Mouse (Mus musculus) MEL (cell line): ENCODE data around the gene Trim2. TPM values are rescaled to one million over a fixed set of nuclear protein-coding genes. Genes with fewer than 3 reads are reported as not detected.

ENCODE experiments used
- DNase-seq: peaks from one replicate; pipeline ENCODE4 v3.0.0; 2011; ENCODE audit warnings: low read depth, low spot score
- H3K27ac ChIP-seq: 2 replicates; pipeline ENCODE4 v1.5.1; 2012; ENCODE audit warnings: low read depth, mild to moderate bottlenecking, control low read depth, low read length, moderate library complexity; ENCODE audit not compliant: control insufficient read depth
- H3K27me3 ChIP-seq, 2 experiments: fragments of 150-350 bp in 1 of 2; sonication (generic) in 1 of 2; 2 replicates each; pipeline ENCODE4 v1.6.1; 2012; ENCODE audit warnings: low read length in 2 of 2, mild to moderate bottlenecking in 2 of 2, improper control_type of control experiment in 1 of 2, moderate library complexity in 1 of 2; ENCODE audit not compliant: insufficient read depth in 2 of 2, control insufficient read depth in 1 of 2
- H3K36me3 ChIP-seq, 2 experiments: 2 replicates each; pipeline ENCODE4 v1.6.1; 2012 to 2014; ENCODE audit warnings: low read length in 2 of 2, improper control_type of control experiment in 1 of 2, inconsistent platforms in 1 of 2, mild to moderate bottlenecking in 1 of 2; ENCODE audit not compliant: insufficient read depth in 2 of 2, control insufficient read depth in 1 of 2
- H3K4me1 ChIP-seq, 2 experiments: fragments of 150-350 bp in 1 of 2; sonication (generic) in 1 of 2; 2 replicates each; pipeline ENCODE4 v1.6.1; 2012; ENCODE audit warnings: low read length in 2 of 2, improper control_type of control experiment in 1 of 2, mild to moderate bottlenecking in 1 of 2; ENCODE audit not compliant: insufficient read depth in 2 of 2, control insufficient read depth in 1 of 2
- H3K4me3 ChIP-seq, 2 experiments: fragments of 150-350 bp in 1 of 2; sonication (generic) in 1 of 2; 2 replicates each; pipeline ENCODE4 v1.5.1; 2012; ENCODE audit warnings: low read depth in 2 of 2, low read length in 2 of 2, mild to moderate bottlenecking in 2 of 2, moderate library complexity in 2 of 2, control low read depth in 1 of 2, improper control_type of control experiment in 1 of 2; ENCODE audit not compliant: control insufficient read depth in 1 of 2, insufficient read depth in 1 of 2
- H3K79me2 ChIP-seq: 2 replicates; pipeline ENCODE4 v1.6.1; 2012; ENCODE audit warnings: mild to moderate bottlenecking, low read length, moderate library complexity; ENCODE audit not compliant: control insufficient read depth, poor library complexity, insufficient read depth
- H3K9ac ChIP-seq: 2 replicates; pipeline ENCODE4 v1.6.1; 2012; ENCODE audit warnings: low read depth, mild to moderate bottlenecking, control low read depth, low read length, moderate library complexity; ENCODE audit not compliant: control insufficient read depth, poor library complexity, severe bottlenecking
- H3K9me3 ChIP-seq: fragments of 150-350 bp; sonication (generic); replicated peaks from 2 replicates; pipeline ENCODE4 v1.6.1; 2012; ENCODE audit warnings: mild to moderate bottlenecking, low read length, improper control_type of control experiment, moderate library complexity; ENCODE audit not compliant: insufficient read depth
- CHD1 ChIP-seq: IDR thresholded peaks from 2 replicates; pipeline ENCODE4 v1.6.1; 2012; ENCODE audit warnings: low read depth, mild to moderate bottlenecking, inconsistent platforms, low read length, improper control_type of control experiment
- E2F4 ChIP-seq: IDR thresholded peaks from 2 replicates; pipeline ENCODE4 v1.6.1; 2011; ENCODE audit warnings: low read depth, low read length, improper control_type of control experiment, borderline replicate concordance
- ELF1 ChIP-seq: IDR thresholded peaks from 2 replicates; pipeline ENCODE4 v1.6.1; 2014; ENCODE audit warnings: low read depth, mild to moderate bottlenecking, inconsistent platforms, low read length, improper control_type of control experiment, moderate library complexity
- EP300 ChIP-seq, 2 experiments: IDR thresholded peaks; 2 replicates each; pipeline ENCODE4 v1.6.1; 2011; ENCODE audit warnings: improper control_type of control experiment in 2 of 2, low read length in 2 of 2, low read depth in 1 of 2, mild to moderate bottlenecking in 1 of 2
- GABPA ChIP-seq: IDR thresholded peaks from 2 replicates; pipeline ENCODE4 v1.6.1; 2012; ENCODE audit warnings: low read depth, mild to moderate bottlenecking, inconsistent platforms, low read length, improper control_type of control experiment, moderate library complexity
- HCFC1 ChIP-seq: IDR thresholded peaks from 2 replicates; pipeline ENCODE4 v1.6.1; 2012; ENCODE audit warnings: low read depth, mild to moderate bottlenecking, inconsistent platforms, low read length, improper control_type of control experiment, moderate library complexity
- JUND ChIP-seq: IDR thresholded peaks from 2 replicates; pipeline ENCODE4 v1.6.1; 2011; ENCODE audit warnings: low read depth, mild to moderate bottlenecking, improper control_type of control experiment, low read length
- KAT2A ChIP-seq: conservative IDR thresholded peaks from 2 replicates; pipeline ENCODE4 v1.6.1; 2012; ENCODE audit warnings: low read depth, low read length, improper control_type of control experiment, inconsistent platforms
- MAFK ChIP-seq: IDR thresholded peaks from 2 replicates; pipeline ENCODE4 v1.6.1; 2011; ENCODE audit warnings: low read depth, mild to moderate bottlenecking, low read length, improper control_type of control experiment, borderline replicate concordance
- MAX ChIP-seq: IDR thresholded peaks from 2 replicates; pipeline ENCODE4 v1.6.1; 2011; ENCODE audit warnings: low read length, improper control_type of control experiment
- MAZ ChIP-seq: IDR thresholded peaks from 2 replicates; pipeline ENCODE4 v1.6.1; 2012; ENCODE audit warnings: low read depth, mild to moderate bottlenecking, inconsistent platforms, low read length, improper control_type of control experiment
- MEF2A ChIP-seq: IDR thresholded peaks from 2 replicates; pipeline ENCODE4 v1.6.1; 2014; ENCODE audit warnings: low read depth, mild to moderate bottlenecking, inconsistent platforms, low read length, improper control_type of control experiment; ENCODE audit not compliant: poor library complexity, insufficient replicate concordance, severe bottlenecking; ENCODE audit errors: extremely low read depth
- MXI1 ChIP-seq: IDR thresholded peaks from 2 replicates; pipeline ENCODE4 v1.6.1; 2011; ENCODE audit warnings: mild to moderate bottlenecking, low read depth, low read length, improper control_type of control experiment
- MYB ChIP-seq: IDR thresholded peaks from 2 replicates; pipeline ENCODE4 v1.6.1; 2011; ENCODE audit warnings: mild to moderate bottlenecking, low read depth, low read length, improper control_type of control experiment
- MYC ChIP-seq: IDR thresholded peaks from 2 replicates; pipeline ENCODE4 v1.6.1; 2011; ENCODE audit warnings: low read depth, mild to moderate bottlenecking, low read length, improper control_type of control experiment, moderate library complexity
- NELFE ChIP-seq: IDR thresholded peaks from 2 replicates; pipeline ENCODE4 v1.6.1; 2011; ENCODE audit warnings: low read depth, low read length, improper control_type of control experiment
- POLR2A ChIP-seq, 2 experiments: IDR thresholded peaks; 2 replicates each; pipeline ENCODE4 v1.6.1; 2011 to 2012; ENCODE audit warnings: low read length in 2 of 2, mild to moderate bottlenecking in 2 of 2, control low read depth in 1 of 2, improper control_type of control experiment in 1 of 2, low read depth in 1 of 2, moderate library complexity in 1 of 2; ENCODE audit not compliant: control insufficient read depth in 1 of 2, insufficient read depth in 1 of 2, poor library complexity in 1 of 2
- POLR2AphosphoS2 ChIP-seq: IDR thresholded peaks from 2 replicates; pipeline ENCODE4 v1.6.1; 2011; ENCODE audit warnings: low read length, improper control_type of control experiment
- POLR2AphosphoS5 ChIP-seq: IDR thresholded peaks from 2 replicates; pipeline ENCODE4 v1.6.1; 2012; ENCODE audit warnings: low read depth, borderline replicate concordance, mild to moderate bottlenecking, inconsistent platforms, low read length, moderate library complexity, mixed read lengths
- RCOR1 ChIP-seq: IDR thresholded peaks from 2 replicates; pipeline ENCODE4 v1.6.1; 2012; ENCODE audit warnings: low read depth, mild to moderate bottlenecking, inconsistent platforms, low read length, improper control_type of control experiment
- SIN3A ChIP-seq: IDR thresholded peaks from 2 replicates; pipeline ENCODE4 v1.6.1; 2012; ENCODE audit warnings: low read length, improper control_type of control experiment, inconsistent platforms
- SMC3 ChIP-seq: IDR thresholded peaks from 2 replicates; pipeline ENCODE4 v1.6.1; 2011; ENCODE audit warnings: low read depth, low read length, improper control_type of control experiment
- UBTF ChIP-seq: IDR thresholded peaks from 2 replicates; pipeline ENCODE4 v1.6.1; 2012; ENCODE audit warnings: low read depth, mild to moderate bottlenecking, inconsistent platforms, low read length, improper control_type of control experiment, moderate library complexity, borderline replicate concordance; ENCODE audit not compliant: insufficient read depth
- USF1 ChIP-seq: IDR thresholded peaks from 2 replicates; pipeline ENCODE4 v1.6.1; 2014; ENCODE audit warnings: low read depth, mild to moderate bottlenecking, inconsistent platforms, low read length, improper control_type of control experiment, moderate library complexity
- ZC3H11A ChIP-seq: IDR thresholded peaks from 2 replicates; pipeline ENCODE4 v1.6.1; 2012; ENCODE audit warnings: low read depth, mild to moderate bottlenecking, inconsistent platforms, low read length, improper control_type of control experiment
- ZMIZ1 ChIP-seq: IDR thresholded peaks from 2 replicates; pipeline ENCODE4 v1.6.1; 2012; ENCODE audit warnings: low read depth, mild to moderate bottlenecking, inconsistent platforms, low read length, improper control_type of control experiment, moderate library complexity
- polyA plus RNA-seq, 2 experiments: library from polyadenylated mRNA; stranded (reverse) in 1 of 2; unstranded in 1 of 2; fragments of >175 nt in 1 of 2; fragments of >200 nt in 1 of 2; gene quantifications; 2 replicates each; pipeline versions ENCODE4 v1.2.1 to v1.2.4; 2012; ENCODE audit warnings: low replicate concordance in 2 of 2, low read depth in 1 of 2; ENCODE audit not compliant: insufficient read length in 2 of 2, insufficient read depth in 1 of 2, missing spikeins in 1 of 2
- total RNA-seq: library from RNA; depleted of rRNA; stranded (reverse); fragments of 300-350 nt; gene quantifications from 2 replicates; pipeline ENCODE4 v1.2.3, GENCODE M21; 2012

Trim2 gene
- total and polyA plus RNA-seq, 3 experiments = 1.7 to 4.4 TPM; not detected in 1

GRCm38 (mm10) chr3:84180304-84180703 is 126.4 kb downstream of the Trim2 start:
- no peaks in the 10 kb centered on the region for H3K36me3 ChIP-seq
- H3K4me1 ChIP-seq = no peaks in the 10 kb centered on the region; a peak in 1 of 4 replicates
- TF ChIP-seq ZC3H11A (no peak), POLR2AphosphoS5 (no peak), USF1 (no peak), ELF1 (no peak), NELFE (no peak), MAFK (no peak), SMC3 (no peak), MEF2A (no peak), MYB (no peak), RCOR1 (no peak), EP300 (IDR thresholded peaks at IDR 0.05; ENCODE audit: low read depth in 1 of 2, low read length in 2 of 2) (no peak), MAX (no peak), E2F4 (no peak)
- TF ChIP-seq, all 39 proteins: peak for 0
- Histone ChIP-seq H3K9ac (no peak overlapping the region), H3K79me2 (no peaks in the 10 kb centered on the region), H3K9me3 (no peaks in the 10 kb centered on the region), H3K27me3 (no peaks in the 10 kb centered on the region), H3K4me3 (no peak overlapping the region), H3K27ac (no peak overlapping the region)
- no peak for DNase-seq

- TF ChIP-seq ZMIZ1 (no peak), POLR2AphosphoS2 (no peak), MYC (no peak), NELFE (no peak), SIN3A (no peak), POLR2A (IDR thresholded peaks at IDR 0.05; ENCODE audit: control insufficient read depth in 1 of 2, insufficient read depth in 1 of 2, low read depth in 1 of 2, low read length in 2 of 2, poor library complexity in 1 of 2) (no peak), KAT2A (no peak), MAZ (no peak), MEF2A (no peak), GABPA (no peak), MXI1 (no peak), HCFC1 (no peak), CHD1 (no peak), MAX (no peak), JUND (no peak), UBTF (no peak), RCOR1 (no peak), POLR2AphosphoS5 (no peak)
- H3K27ac ChIP-seq = no peak overlapping the region
- H3K27me3 ChIP-seq = no peaks in the 10 kb centered on the region
- no peak overlapping the region for H3K9ac ChIP-seq
- no peaks in the 10 kb centered on the region; a peak in 1 of 4 replicates for H3K4me1 ChIP-seq
- H3K36me3 ChIP-seq = no peaks in the 10 kb centered on the region
- no peaks in the 10 kb centered on the region for H3K9me3 ChIP-seq
- H3K4me3 ChIP-seq = no peak overlapping the region
- no peak for DNase-seq
- no peaks in the 10 kb centered on the region for H3K79me2 ChIP-seq
Measured at GRCm38 (mm10) chr3:84177834-84178233, 128.8 kb downstream of the Trim2 start.
